Mouse (Mus musculus) CH12.LX (cell line): Measurements from ENCODE around the gene Gabrg2.

Source experiments
- CHD2 ChIP-seq: IDR thresholded peaks from 2 replicates; pipeline ENCODE4 v1.6.1; 2011; ENCODE audit warnings: low read length, improper control_type of control experiment
- CTCF ChIP-seq, 2 experiments: IDR thresholded peaks in 1 of 2; conservative IDR thresholded peaks in 1 of 2; 2 replicates each; pipeline ENCODE4 v1.5.1; 2011 to 2012; ENCODE audit warnings: low read depth in 2 of 2, low read length in 2 of 2, improper control_type of control experiment in 1 of 2, inconsistent platforms in 1 of 2, mild to moderate bottlenecking in 1 of 2, moderate library complexity in 1 of 2
- POLR2A ChIP-seq: IDR thresholded peaks from 2 replicates; pipeline ENCODE4 v1.6.1; 2011; ENCODE audit warnings: low read depth, mild to moderate bottlenecking, improper control_type of control experiment, low read length
- RCOR1 ChIP-seq: conservative IDR thresholded peaks from 2 replicates; pipeline ENCODE4 v1.6.1; 2012; ENCODE audit warnings: low read depth, mild to moderate bottlenecking, inconsistent platforms, low read length, improper control_type of control experiment
- ZC3H11A ChIP-seq: IDR thresholded peaks from 2 replicates; pipeline ENCODE4 v1.6.1; 2012; ENCODE audit warnings: low read depth, mild to moderate bottlenecking, inconsistent platforms, low read length, improper control_type of control experiment
- ZMIZ1 ChIP-seq: IDR thresholded peaks from 2 replicates; pipeline ENCODE4 v1.6.1; 2012; ENCODE audit warnings: low read depth, mild to moderate bottlenecking, inconsistent platforms, low read length, improper control_type of control experiment

DNA sequence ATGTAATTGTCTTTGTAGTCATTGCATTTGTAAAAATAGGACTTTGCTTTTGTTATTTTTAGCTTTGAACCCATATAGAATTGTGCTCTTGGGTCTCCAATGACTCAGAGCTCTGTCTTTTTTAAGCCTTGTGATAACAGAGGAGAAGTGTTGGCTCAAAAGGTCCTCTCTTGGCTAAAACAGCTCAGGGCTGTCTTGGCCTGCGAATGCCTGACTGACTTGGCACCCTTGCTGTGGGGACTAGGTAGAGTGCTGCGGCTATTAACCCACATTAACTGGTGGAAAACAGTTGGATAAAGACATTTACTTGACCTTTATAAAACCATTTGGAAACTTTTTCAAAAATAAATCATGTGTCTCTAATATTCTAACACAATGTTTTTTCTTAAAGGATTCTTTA is 97.0 kb downstream of the Gabrg2 start:
- TF ChIP-seq RCOR1 = no peak
- no peak for TF ChIP-seq CHD2
- no peak for TF ChIP-seq POLR2A
- no peak for TF ChIP-seq ZMIZ1
- no peak for TF ChIP-seq ZC3H11A
- TF ChIP-seq CTCF (conservative IDR thresholded peaks at IDR 0.05 in 1 of 2, IDR thresholded peaks at IDR 0.05 in 1 of 2; ENCODE audit: low read depth in 2 of 2, low read length in 2 of 2) = no peak
